Mouse (Mus musculus) CD4-positive helper T cell, adult 2 months (primary cell): ENCODE data around the gene Agl.
"Not testable (repeated sequence)": the region's sequence is repeated elsewhere in the genome, so short reads cannot be mapped to it uniquely, and the experiment has no call there.

ENCODE experiments used
- DNase-seq: peaks from one replicate; pipeline ENCODE4 v3.0.0-alpha.2; 2012; ENCODE audit warnings: low read depth, missing footprints, low spot score

Agl gene

GRCm38 (mm10) chr3:116816674-116817215 is 8.8 kb upstream of the Agl start:
- DNase-seq = no peak

GRCm38 (mm10) chr3:116815916-116816315 is 8.0 kb upstream of the Agl start:
- no peak for DNase-seq

- DNase-seq = no peak
Measured at GRCm38 (mm10) chr3:116815305-116815797, 7.4 kb upstream of the Agl start.

DNA sequence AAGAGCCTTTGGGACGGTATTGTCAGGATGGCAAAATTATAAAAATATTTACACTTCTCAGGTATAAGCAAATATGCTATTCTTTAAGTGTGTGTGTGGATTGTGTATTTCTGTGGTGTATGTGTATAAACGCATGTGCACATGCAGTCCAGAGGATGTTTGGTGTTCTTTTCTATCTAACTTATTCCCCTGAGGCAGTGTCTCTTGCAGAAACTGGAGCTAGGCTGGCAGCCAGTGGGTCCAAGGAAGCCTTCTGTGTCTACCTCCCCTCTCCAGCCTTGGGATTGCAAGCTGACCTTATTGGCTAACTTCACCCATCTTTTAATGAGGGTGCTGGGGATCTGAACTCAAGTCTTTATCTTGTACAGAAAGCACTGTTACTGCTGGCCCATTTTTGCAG is 5.0 kb upstream of the Agl start:
- DNase-seq = no peak

DNA sequence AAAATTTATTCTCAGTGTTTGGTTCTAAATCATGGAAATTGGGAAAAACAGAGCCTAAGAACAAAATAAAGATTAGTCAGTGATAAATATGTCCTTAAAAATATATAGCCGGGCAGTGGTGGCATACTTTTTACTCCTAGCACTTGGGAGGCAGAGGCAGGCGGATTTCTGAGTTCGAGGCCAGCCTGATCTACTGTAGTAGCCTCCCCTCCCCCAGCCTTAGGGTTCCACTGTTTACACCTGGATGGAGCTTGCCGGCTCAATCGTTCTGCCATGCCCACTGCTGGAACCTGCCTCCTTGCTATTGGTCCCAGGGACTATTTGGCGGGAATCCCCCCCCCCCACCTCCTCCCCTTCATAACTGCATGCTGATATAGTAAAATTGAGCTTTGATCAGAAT is 2.4 kb upstream of the Agl start:
- not testable (repeated sequence) for DNase-seq

DNA sequence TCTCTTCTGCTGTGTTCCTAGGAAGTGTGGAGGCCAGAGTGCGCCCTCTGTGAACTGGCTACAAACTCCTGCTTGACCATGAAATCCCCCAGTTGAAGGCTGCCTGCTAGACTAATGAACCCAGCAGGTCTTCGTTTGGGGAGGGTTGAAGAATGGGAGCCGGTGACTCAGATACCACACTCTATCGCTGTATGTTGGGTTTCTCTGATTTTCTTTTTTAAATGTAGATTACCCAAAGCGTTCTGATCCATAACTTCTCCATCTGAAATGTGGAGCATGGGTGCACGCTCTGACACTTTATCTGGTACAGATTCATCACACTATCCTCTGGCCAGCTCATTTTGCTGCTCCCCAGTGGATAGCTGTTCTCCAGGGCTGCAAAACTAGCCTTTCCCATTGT is 1.3 kb upstream of the Agl start:
- no peak for DNase-seq

DNA sequence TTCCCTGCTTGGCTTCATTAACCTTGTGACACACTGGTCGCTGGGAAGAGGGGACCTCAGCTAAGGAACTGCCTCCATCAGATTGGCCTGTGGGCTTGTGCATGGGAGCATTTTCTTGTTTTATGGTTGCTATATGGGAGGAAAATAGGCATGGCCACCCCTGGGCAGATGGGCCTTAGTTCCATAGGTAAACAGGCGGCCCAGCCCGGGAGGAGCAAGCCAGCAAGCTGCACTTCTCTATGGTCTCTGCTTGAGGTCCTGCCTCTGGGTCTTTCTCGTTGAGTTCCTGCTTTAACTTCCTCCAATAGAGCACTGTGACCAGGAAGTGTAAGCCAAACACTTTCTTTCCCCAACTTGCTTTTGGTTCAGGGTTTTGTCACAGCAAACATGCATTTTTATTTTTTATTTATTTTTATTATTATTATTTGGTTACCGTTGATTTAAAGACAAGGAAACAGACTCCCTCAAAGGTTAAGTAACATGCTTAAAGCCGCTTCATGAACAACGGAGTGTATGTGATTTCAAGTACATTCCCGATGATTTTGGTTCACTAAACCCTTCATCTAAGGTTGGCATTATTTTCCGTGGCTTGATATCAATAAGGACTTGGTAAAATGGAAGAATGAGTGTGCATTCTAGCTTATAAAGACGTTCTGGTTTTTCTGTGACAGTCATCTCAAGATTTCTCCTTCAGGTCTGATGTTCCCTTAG is 696 bp upstream of the Agl start:
- DNase-seq = no peak

DNA sequence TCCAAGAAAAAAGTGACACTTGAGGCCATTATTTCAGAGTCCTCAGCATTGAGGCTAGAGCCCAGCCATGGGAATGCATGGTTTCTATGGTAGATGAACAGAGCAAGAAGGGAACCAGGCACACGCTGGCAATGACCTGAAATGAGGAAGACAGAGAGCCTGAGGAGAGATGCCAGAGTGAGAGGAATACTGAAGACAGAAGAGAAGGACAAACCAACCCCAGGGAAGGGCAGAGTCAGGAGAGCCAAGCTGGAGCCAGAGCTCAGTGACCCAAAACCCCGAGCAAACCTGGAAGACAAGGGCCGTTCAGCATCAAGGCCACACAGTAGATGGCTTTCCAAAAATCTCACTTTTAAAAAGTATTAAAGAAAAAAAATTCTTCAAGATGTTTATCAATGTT is 2.1 kb downstream of the Agl start:
- DNase-seq = no peak

DNA sequence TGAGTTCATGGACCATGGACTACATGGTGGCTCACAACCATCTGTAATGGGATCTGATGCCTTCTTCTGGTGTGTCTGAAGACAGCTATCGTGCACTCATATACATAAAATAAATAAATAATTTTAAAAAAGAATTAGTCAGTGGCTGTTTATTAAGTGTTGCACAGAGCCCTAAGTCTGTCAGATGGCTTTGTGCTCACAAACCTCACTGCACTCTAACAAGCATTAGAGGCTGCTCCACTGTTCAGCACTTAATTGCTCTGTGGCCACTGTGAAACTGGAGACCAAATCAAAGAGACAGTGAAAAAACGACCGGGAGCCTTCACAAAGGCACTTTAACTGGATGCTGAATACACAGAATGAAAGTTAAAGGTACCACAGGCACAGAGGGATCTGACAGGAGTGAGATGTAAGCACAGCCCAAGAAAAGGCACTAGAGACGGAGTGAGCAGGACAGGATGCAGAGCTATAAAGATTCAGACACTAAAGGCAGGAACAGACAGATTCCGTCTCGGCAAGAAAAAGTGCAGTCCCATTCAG is 3.1 kb downstream of the Agl start:
- DNase-seq = no peak

GRCm38 (mm10) chr3:116801755-116802154 is 6.2 kb downstream of the Agl start:
- no peak for DNase-seq

- DNase-seq = no peak
Measured at GRCm38 (mm10) chr3:116798821-116799510, 9.0 kb downstream of the Agl start.

GRCm38 (mm10) chr3:116788851-116789250 is 19.1 kb downstream of the Agl start:
- DNase-seq = no peak

- no peak for DNase-seq
Measured at GRCm38 (mm10) chr3:116786543-116786942, 21.4 kb downstream of the Agl start.

- DNase-seq = no peak
Measured at GRCm38 (mm10) chr3:116785820-116786219, 22.1 kb downstream of the Agl start.

DNA sequence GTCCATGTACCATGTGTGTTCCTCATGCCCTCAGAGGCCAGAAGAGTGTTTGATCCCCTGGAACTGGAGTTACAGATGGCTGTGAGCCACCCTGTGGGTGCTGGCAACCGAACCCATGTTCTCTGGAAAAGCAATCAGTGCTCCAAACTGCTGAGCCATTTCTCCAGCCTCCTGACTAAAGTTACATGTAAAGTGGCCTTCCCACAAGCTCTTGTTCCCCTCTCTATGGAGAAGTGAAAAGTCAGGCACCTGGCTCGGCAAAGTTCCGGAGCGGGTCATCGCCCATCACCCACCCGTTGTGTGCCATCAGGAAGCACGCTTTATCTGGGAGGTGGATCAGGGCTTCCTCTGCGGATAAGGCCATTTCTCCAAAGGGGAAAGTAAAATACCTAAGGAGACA is 23.2 kb downstream of the Agl start:
- no peak for DNase-seq

DNA sequence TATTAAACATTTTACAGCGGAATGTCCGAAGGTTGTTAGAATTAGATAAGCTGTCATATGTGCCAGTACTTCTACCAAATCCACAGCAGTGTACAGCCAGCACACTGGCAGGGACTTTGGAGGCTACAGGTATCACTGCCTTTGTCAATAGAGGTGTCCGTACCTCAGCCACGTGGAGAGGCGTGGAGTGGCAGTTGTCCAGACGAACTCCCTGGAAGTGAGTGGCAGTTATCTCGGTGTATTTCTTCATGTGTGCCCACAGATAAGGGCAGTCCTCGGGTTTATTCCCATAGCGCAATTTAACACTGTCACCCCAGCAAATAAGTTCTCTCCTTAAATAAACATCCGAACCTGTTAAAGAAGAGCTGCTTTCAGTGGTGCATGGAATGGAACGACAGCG is 23.7 kb downstream of the Agl start:
- DNase-seq = no peak

DNA sequence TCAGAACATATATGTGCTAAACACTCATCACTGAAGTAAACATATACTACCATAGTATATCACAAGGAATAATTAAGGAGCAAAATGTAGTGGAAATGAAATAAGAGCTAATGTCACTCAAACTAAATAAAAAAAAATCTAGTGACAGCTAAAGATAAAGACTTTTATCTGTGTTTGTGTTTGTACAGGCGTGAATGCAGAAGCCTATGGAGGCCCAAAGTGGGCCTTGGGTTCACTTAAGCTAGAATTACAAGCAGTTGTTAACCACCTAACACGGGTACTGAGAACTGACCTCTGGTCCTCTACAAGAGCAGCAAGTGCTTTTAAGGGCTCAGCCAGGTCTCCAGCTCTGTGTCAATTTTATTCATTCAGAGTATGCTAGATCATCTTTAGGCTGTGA is 31.0 kb downstream of the Agl start:
- no peak for DNase-seq

DNA sequence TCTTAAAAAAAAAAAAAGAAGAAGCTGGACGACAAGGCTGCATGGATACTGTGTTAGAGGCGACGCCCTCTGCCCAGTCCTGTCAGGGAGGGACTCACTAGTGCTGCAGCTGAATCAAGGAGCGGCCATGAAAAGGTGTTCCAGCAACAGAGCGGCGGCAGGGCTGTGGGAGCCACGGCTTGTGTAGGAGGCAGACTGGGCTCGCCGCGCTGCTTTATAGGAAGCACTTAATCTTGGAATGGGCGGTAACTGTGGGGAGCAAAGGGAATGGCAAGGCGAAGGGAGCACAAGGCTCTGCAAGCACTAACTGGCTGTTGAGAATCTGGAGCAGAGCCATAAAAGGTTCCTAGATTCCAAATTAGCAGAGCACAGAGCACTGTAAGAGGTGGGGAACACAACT is 34.1 kb downstream of the Agl start:
- DNase-seq = no peak

- DNase-seq = no peak
Measured at GRCm38 (mm10) chr3:116771597-116771996, 36.4 kb downstream of the Agl start.

GRCm38 (mm10) chr3:116766963-116767362 is 41.0 kb downstream of the Agl start:
- peak; percentile 50 for DNase-seq

- DNase-seq = no peak
Measured at GRCm38 (mm10) chr3:116752818-116753217, 55.1 kb downstream of the Agl start.

DNA sequence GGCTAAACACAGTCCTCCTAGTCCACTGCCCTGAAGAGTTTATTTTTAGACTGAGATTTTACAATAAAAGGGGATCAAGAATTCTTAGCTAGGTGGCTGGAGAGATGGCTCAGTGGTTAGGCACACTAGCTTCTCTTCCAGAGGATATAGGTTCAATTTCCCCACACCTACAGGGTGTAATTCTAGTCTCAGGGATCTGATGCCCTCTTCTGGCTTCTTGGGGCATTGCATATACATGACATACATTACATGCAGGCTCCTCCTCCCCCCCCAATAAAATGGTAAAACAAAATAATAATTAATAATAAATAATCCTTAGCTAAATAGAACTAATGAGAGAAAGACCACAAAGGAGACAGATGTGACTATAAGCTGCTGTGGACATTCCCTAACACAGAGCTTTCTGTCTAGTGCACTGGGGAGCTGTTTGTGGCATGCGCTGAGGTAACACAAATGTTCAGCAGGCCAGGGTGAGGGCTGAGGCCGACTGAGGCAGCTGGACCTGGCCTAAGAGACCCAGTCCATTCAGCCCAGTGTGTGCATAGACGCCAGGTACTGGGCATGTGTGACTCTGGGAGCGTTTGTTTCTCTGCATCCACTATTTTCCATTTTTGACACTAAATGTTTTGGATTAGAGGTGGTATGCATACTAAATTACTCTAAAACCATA is 56.6 kb downstream of the Agl start:
- peak; percentile 64 for DNase-seq
